Mouse (Mus musculus) CD4-positive, CD25-positive, alpha-beta regulatory T cell, adult 2 months (primary cell): Measurements from ENCODE around the gene Cab39l.
"Not testable (repeated sequence)": the region's sequence is repeated elsewhere in the genome, so short reads cannot be mapped to it uniquely, and the experiment has no call there.

ENCODE experiments used
- DNase-seq: peaks from one replicate; pipeline ENCODE4 v3.0.0-alpha.2; 2012; ENCODE audit warnings: low read depth, low spot score

The Cab39l gene

GRCm38 (mm10) chr14:59557886-59558285, 117.1 kb downstream of the Cab39l start:
- DNase-seq: no peak

GRCm38 (mm10) chr14:59566756-59567155, 126.0 kb downstream of the Cab39l start:
- no peak for DNase-seq

- DNase-seq: no peak
Measured at GRCm38 (mm10) chr14:59576385-59576784, 135.6 kb downstream of the Cab39l start.

GRCm38 (mm10) chr14:59590614-59591013, 149.8 kb downstream of the Cab39l start:
- DNase-seq: peak; percentile 70

- no peak for DNase-seq
Measured at GRCm38 (mm10) chr14:59591901-59592300, 151.1 kb downstream of the Cab39l start.

- no peak for DNase-seq
Measured at GRCm38 (mm10) chr14:59592593-59592992, 151.8 kb downstream of the Cab39l start.

GRCm38 (mm10) chr14:59594988-59595387, 154.2 kb downstream of the Cab39l start:
- DNase-seq: no peak

- DNase-seq: peak; percentile 95
Measured at GRCm38 (mm10) chr14:59597398-59598259, 156.9 kb downstream of the Cab39l start, which contains the start of gene Cdadc1. TSS of gene Cdadc1 (minus strand) at chr14:59597959.

GRCm38 (mm10) chr14:59598260-59598627, 157.5 kb downstream of the Cab39l start:
- no peak for DNase-seq

- DNase-seq: peak; percentile 60
Measured at GRCm38 (mm10) chr14:59604002-59604645, 163.4 kb downstream of the Cab39l start.

- DNase-seq: peak; percentile 81
Measured at GRCm38 (mm10) chr14:59605671-59606353, 165.0 kb downstream of the Cab39l start.

- no peak for DNase-seq
Measured at GRCm38 (mm10) chr14:59607021-59607420, 166.2 kb downstream of the Cab39l start.

- DNase-seq: peak; percentile 67
Measured at GRCm38 (mm10) chr14:59612920-59613625, 172.3 kb downstream of the Cab39l start.

- DNase-seq: not testable (repeated sequence)
Measured at GRCm38 (mm10) chr14:59614149-59614548, 173.4 kb downstream of the Cab39l start.

GRCm38 (mm10) chr14:59616802-59617201, 176.0 kb downstream of the Cab39l start:
- DNase-seq: no peak

GRCm38 (mm10) chr14:59624326-59624885, 183.6 kb downstream of the Cab39l start:
- no peak for DNase-seq

- DNase-seq: no peak
Measured at GRCm38 (mm10) chr14:59625158-59625805, 184.5 kb downstream of the Cab39l start, which contains the start of gene Shisa2. TSS of gene Shisa2 (plus strand) at chr14:59625308.

- no peak for DNase-seq
Measured at GRCm38 (mm10) chr14:59625806-59626364, 185.1 kb downstream of the Cab39l start.

- no peak for DNase-seq
Measured at GRCm38 (mm10) chr14:59626711-59627110, 185.9 kb downstream of the Cab39l start.

GRCm38 (mm10) chr14:59627142-59627680, 186.4 kb downstream of the Cab39l start:
- no peak for DNase-seq
